Mouse (Mus musculus) liver, embryonic 15.5 days (tissue): Measurements from ENCODE around the gene A630001G21Rik. TPM values are rescaled to one million over a fixed set of nuclear protein-coding genes. Genes with fewer than 3 reads are reported as not detected.

ENCODE experiments used
- ATAC-seq: fragments of 200-750 bp; cut with Nextera tagmentation; 2 replicates; pipeline ENCODE4 v1.8.0; 2017; ENCODE audit warnings: moderate number of reproducible peaks, mild to moderate bottlenecking, moderate library complexity; ENCODE audit not compliant: insufficient read depth
- H3K27ac ChIP-seq: fragments of 300-500 bp; sonication (generic); replicated peaks from 2 replicates; pipeline ENCODE4 v1.5.1; 2015; ENCODE audit warnings: mild to moderate bottlenecking, inconsistent platforms
- H3K27me3 ChIP-seq: fragments of 300-500 bp; sonication (generic); 2 replicates; pipeline ENCODE4 v1.6.1; 2015; ENCODE audit warnings: mild to moderate bottlenecking, inconsistent platforms
- H3K36me3 ChIP-seq: fragments of 300-500 bp; sonication (generic); replicated peaks from 2 replicates; pipeline ENCODE4 v1.6.1; 2015; ENCODE audit warnings: moderate library complexity, mild to moderate bottlenecking, inconsistent platforms
- H3K4me1 ChIP-seq: fragments of 300-500 bp; sonication (generic); replicated peaks from 2 replicates; pipeline ENCODE4 v1.6.1; 2015; ENCODE audit warnings: inconsistent platforms
- H3K4me2 ChIP-seq: fragments of 300-500 bp; sonication (generic); 2 replicates; pipeline ENCODE4 v1.6.1; 2015; ENCODE audit warnings: moderate library complexity, mild to moderate bottlenecking, inconsistent platforms
- H3K4me3 ChIP-seq: fragments of 300-500 bp; sonication (generic); replicated peaks from 2 replicates; pipeline ENCODE4 v1.5.1; 2015; ENCODE audit warnings: mild to moderate bottlenecking, inconsistent platforms
- H3K9ac ChIP-seq: fragments of 300-500 bp; sonication (generic); 2 replicates; pipeline ENCODE4 v1.6.1; 2015; ENCODE audit warnings: moderate library complexity, mild to moderate bottlenecking, inconsistent platforms
- H3K9me3 ChIP-seq: fragments of 300-500 bp; sonication (generic); replicated peaks from 2 replicates; pipeline ENCODE4 v1.6.1; 2016; ENCODE audit warnings: inconsistent platforms
- WGBS: fragments of 180-500 bp; shearing (Covaris S2); methylation state at CpG from one replicate; pipeline ENCODE4 v1.1.7; 2015; ENCODE audit warnings: mixed read lengths; ENCODE audit not compliant: insufficient replicate concordance; 5-methylcytosine and 5-hydroxymethylcytosine counted together
- polyA plus RNA-seq: library from polyadenylated mRNA; unstranded; fragments of >200 nt; fragmentation: Nextera tagmentation; extraction: Ambion mirVana; gene quantifications from 2 replicates; pipeline ENCODE4 v1.2.1, GENCODE M21; 2015

The A630001G21Rik gene
- polyA plus RNA-seq, 1 experiment from 2014 or later: 2.8 TPM

GRCm38 (mm10) chr1:85771976-85772375 lies 6.5 kb downstream of the A630001G21Rik start:
- ATAC-seq: no peak
- H3K9me3 ChIP-seq: no peaks in the 10 kb centered on the region
- H3K27me3 ChIP-seq: no peaks in the 10 kb centered on the region
- no peak overlapping the region for H3K9ac ChIP-seq
- H3K4me1 ChIP-seq: no peaks in the 10 kb centered on the region
- H3K4me2 ChIP-seq: no peak overlapping the region
- WGBS: 58% methylated on average over 3 of the region's 3 CpGs
- H3K4me3 ChIP-seq: no peak overlapping the region
- H3K36me3 ChIP-seq: no peaks in the 10 kb centered on the region
- no peak overlapping the region for H3K27ac ChIP-seq

GRCm38 (mm10) chr1:85767754-85768153 lies 10.7 kb downstream of the A630001G21Rik start:
- Histone ChIP-seq H3K9me3 (no peaks in the 10 kb centered on the region), H3K4me3 (no peak overlapping the region), H3K36me3 (no peaks in the 10 kb centered on the region), H3K4me2 (no peak overlapping the region), H3K9ac (no peak overlapping the region), H3K27me3 (no peaks in the 10 kb centered on the region), H3K27ac (no peak overlapping the region), H3K4me1 (no peaks in the 10 kb centered on the region)
- WGBS: 40% methylated on average over 1 of the region's 1 CpGs
- ATAC-seq: no peak

GRCm38 (mm10) chr1:85766120-85766519 lies 12.3 kb downstream of the A630001G21Rik start:
- WGBS: 26% methylated on average over 3 of the region's 3 CpGs

GRCm38 (mm10) chr1:85764291-85764690 lies 14.2 kb downstream of the A630001G21Rik start:
- no peak for ATAC-seq
- H3K27me3 ChIP-seq: no peaks in the 10 kb centered on the region
- no peak overlapping the region for H3K4me3 ChIP-seq
- no peaks in the 10 kb centered on the region for H3K4me1 ChIP-seq
- 66% methylated on average over 4 of the region's 4 CpGs for WGBS
- H3K9ac ChIP-seq: no peak overlapping the region
- no peak overlapping the region for H3K4me2 ChIP-seq
- no peaks in the 10 kb centered on the region for H3K36me3 ChIP-seq
- no peak overlapping the region for H3K27ac ChIP-seq
- no peaks in the 10 kb centered on the region for H3K9me3 ChIP-seq

More at GRCm38 (mm10) chr1:85766120-85766519, 12.3 kb downstream of the A630001G21Rik start:
- Histone ChIP-seq H3K9me3 (no peaks in the 10 kb centered on the region), H3K4me2 (no peak overlapping the region), H3K36me3 (no peaks in the 10 kb centered on the region), H3K4me1 (no peaks in the 10 kb centered on the region), H3K27me3 (no peaks in the 10 kb centered on the region), H3K9ac (no peak overlapping the region), H3K4me3 (no peak overlapping the region), H3K27ac (no peak overlapping the region)
- ATAC-seq: no peak

- no peak for ATAC-seq
- no peak overlapping the region for H3K4me2 ChIP-seq
- H3K27me3 ChIP-seq: no peaks in the 10 kb centered on the region
- H3K4me3 ChIP-seq: no peak overlapping the region
- no peaks in the 10 kb centered on the region; the same call in 1 of the 2 replicates for H3K4me1 ChIP-seq
- 16% methylated on average over 6 of the region's 6 CpGs for whole genome bisulfite sequencing
- no peaks in the 10 kb centered on the region for H3K9me3 ChIP-seq
- H3K9ac ChIP-seq: no peak overlapping the region
- no peaks in the 10 kb centered on the region for H3K36me3 ChIP-seq
- H3K27ac ChIP-seq: no peak overlapping the region
Measured at GRCm38 (mm10) chr1:85763386-85763785, 15.1 kb downstream of the A630001G21Rik start.

- Histone ChIP-seq H3K4me2 (no peak overlapping the region), H3K4me1 (no peaks in the 10 kb centered on the region; the same call in 1 of the 2 replicates), H3K4me3 (no peak overlapping the region), H3K9me3 (no peaks in the 10 kb centered on the region), H3K27me3 (no peaks in the 10 kb centered on the region), H3K27ac (no peak overlapping the region), H3K36me3 (no peaks in the 10 kb centered on the region), H3K9ac (no peak overlapping the region)
- ATAC-seq: no peak
- 68% methylated on average over 4 of the region's 4 CpGs for WGBS
Measured at GRCm38 (mm10) chr1:85761665-85762064, 16.8 kb downstream of the A630001G21Rik start.

- no peaks in the 10 kb centered on the region for H3K27me3 ChIP-seq
- no peak overlapping the region for H3K4me3 ChIP-seq
- no peak for ATAC-seq
- no peaks in the 10 kb centered on the region; the same call in 1 of the 2 replicates for H3K4me1 ChIP-seq
- H3K9me3 ChIP-seq: no peaks in the 10 kb centered on the region
- no peaks in the 10 kb centered on the region for H3K36me3 ChIP-seq
- 0% methylated on average over 1 of the region's 1 CpGs for WGBS
- no peak overlapping the region for H3K27ac ChIP-seq
- no peak overlapping the region for H3K4me2 ChIP-seq
- no peak overlapping the region for H3K9ac ChIP-seq
Measured at GRCm38 (mm10) chr1:85758969-85759293, 19.5 kb downstream of the A630001G21Rik start.

- 27% methylated on average over 14 of the region's 14 CpGs for WGBS
- Histone ChIP-seq H3K4me1 (no peaks in the 10 kb centered on the region; the same call in 1 of the 2 replicates), H3K9me3 (no peaks in the 10 kb centered on the region), H3K36me3 (no peaks in the 10 kb centered on the region), H3K4me3 (no peak overlapping the region), H3K9ac (no peak overlapping the region), H3K27me3 (no peaks in the 10 kb centered on the region), H3K4me2 (0 out of 2 replicates have a peak overlapping the region, but pooled peaks have one; percentile 5), H3K27ac (no peak overlapping the region)
- no peak for ATAC-seq
Measured at GRCm38 (mm10) chr1:85758231-85758968, 20.0 kb downstream of the A630001G21Rik start.

GRCm38 (mm10) chr1:85757531-85758230 lies 20.8 kb downstream of the A630001G21Rik start:
- no peak overlapping the region for H3K4me3 ChIP-seq
- no peaks in the 10 kb centered on the region; the same call in 1 of the 2 replicates for H3K4me1 ChIP-seq
- no peak overlapping the region for H3K9ac ChIP-seq
- H3K27me3 ChIP-seq: no peaks in the 10 kb centered on the region
- H3K36me3 ChIP-seq: no peaks in the 10 kb centered on the region
- ATAC-seq: no peak
- no peak overlapping the region for H3K4me2 ChIP-seq
- H3K9me3 ChIP-seq: no peaks in the 10 kb centered on the region
- 46% methylated on average over 6 of the region's 6 CpGs for WGBS
- H3K27ac ChIP-seq: no peak overlapping the region

GRCm38 (mm10) chr1:85751932-85752680 lies 26.3 kb downstream of the A630001G21Rik start:
- WGBS: 47% methylated on average over 11 of the region's 11 CpGs
- Histone ChIP-seq H3K36me3 (no peaks in the 10 kb centered on the region), H3K9me3 (no peaks in the 10 kb centered on the region), H3K27me3 (no peaks in the 10 kb centered on the region), H3K4me1 (peaks cover 7% of the 10 kb centered on the region; the same call in 1 of the 2 replicates), H3K9ac (no peak overlapping the region), H3K27ac (peak overlapping the region; percentile 14; the same call in 1 of the 2 replicates), H3K4me3 (no peak overlapping the region), H3K4me2 (no peak overlapping the region; the same call in 1 of the 2 replicates)
- ATAC-seq: no peak

GRCm38 (mm10) chr1:85751494-85751893 lies 26.9 kb downstream of the A630001G21Rik start:
- Histone ChIP-seq H3K4me2 (no peak overlapping the region; the same call in 1 of the 2 replicates), H3K27ac (peak overlapping the region; percentile 14; the same call in 1 of the 2 replicates), H3K4me3 (no peak overlapping the region), H3K9me3 (no peaks in the 10 kb centered on the region), H3K36me3 (no peaks in the 10 kb centered on the region), H3K4me1 (peaks cover 7% of the 10 kb centered on the region; the same call in 1 of the 2 replicates), H3K27me3 (no peaks in the 10 kb centered on the region), H3K9ac (no peak overlapping the region)
- 37% methylated on average over 6 of the region's 6 CpGs for WGBS
- peak; percentile 52; the same call in 1 of the 2 replicates for ATAC-seq
